Mouse (Mus musculus): ENCODE measurements around the gene Fbxw2.
"Not testable (repeated sequence)": the region's sequence is repeated elsewhere in the genome, so short reads cannot be mapped to it uniquely, and the experiment has no call there.

Fbxw2 gene

DNA sequence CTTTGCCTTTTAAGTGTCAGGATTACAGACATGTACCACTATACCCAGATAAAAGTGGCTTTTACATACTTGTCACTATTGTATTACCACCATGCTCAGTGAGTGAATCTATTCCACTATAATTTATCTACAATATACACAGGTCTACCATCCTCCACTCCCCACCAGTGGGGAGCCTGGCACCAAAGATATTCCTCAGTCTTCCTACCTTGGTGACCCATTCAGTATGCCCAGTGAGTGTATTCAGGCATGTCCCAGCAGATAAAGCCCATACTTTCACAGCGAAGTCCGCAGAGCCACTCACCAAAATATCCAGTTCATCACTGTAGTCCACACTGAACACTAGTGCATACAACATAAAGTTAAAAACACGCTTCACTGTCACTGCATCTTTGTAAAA lies 15.3 kb downstream of the Fbxw2 start:
- no peak for DNase-seq

DNA sequence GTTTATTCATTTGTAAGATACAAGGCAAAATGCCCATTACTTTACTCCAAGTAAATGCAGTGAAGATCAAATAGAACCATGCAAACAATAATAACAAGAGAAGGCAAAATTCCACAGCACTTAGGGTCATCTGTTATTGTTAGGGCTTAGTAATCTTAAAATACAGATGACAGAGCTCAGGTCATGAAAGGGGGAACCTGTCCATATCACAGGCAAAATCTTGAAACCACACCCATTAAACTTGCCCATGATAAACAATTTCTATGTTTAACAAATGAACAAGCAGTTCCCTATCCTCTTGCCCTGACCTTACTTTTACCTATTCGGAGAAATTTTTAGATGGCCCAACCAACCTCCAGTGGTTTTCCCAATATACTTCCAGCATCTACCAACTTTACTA lies 16.5 kb downstream of the Fbxw2 start:
- DNase-seq, result no peak

GRCm38 (mm10) chr2:34808057-34808456 lies 18.1 kb downstream of the Fbxw2 start:
- DNase-seq, result no peak

DNA sequence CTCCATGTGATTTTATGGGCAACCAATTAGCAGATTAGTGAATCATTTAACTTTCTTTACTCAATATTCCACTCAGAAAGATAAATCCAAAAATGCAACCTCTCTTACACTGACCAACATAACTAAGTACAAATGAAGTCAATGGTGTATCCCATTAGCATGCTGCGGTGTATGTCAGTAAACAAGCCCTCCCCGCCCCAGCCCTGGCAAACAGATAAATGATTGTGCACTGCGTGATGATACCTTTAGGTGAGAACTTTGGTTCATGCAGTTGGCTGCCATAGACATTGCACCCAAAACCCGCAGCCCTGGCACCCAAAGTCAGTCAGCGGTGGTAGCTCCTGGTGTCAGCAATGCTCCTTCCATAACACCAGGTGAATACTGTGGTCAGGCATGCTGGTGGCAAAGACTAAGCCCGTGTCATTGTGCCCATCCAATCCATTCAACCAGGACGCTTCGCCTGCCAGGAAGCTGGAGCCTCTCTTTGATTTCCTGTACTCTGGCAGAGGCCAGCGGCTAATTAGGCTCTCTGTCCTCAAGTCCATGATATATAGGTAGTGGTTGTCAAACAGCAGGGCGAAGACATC lies 20.7 kb downstream of the Fbxw2 start:
- DNase-seq, result no peak

DNA sequence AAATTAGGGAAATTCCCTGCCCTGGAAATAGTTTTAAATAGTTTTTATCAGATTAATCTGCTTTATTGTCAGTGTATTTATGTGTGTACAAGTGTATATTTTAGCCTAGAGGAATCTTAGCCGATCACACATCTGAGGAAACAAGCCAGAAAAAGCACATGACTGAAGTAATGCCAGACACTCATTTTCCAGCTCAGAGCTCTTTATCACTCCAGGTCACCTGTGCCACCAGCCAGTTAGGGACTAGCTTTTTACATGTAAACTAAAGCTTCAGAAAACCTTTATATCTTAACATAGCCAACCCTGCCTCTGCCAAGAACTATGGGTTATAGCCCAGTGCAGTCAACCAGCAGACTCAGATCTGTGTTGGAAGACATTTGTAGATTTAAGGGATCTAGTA lies 21.3 kb downstream of the Fbxw2 start:
- no peak for DNase-seq

GRCm38 (mm10) chr2:34804172-34804571 lies 21.9 kb downstream of the Fbxw2 start:
- no peak for DNase-seq

DNA sequence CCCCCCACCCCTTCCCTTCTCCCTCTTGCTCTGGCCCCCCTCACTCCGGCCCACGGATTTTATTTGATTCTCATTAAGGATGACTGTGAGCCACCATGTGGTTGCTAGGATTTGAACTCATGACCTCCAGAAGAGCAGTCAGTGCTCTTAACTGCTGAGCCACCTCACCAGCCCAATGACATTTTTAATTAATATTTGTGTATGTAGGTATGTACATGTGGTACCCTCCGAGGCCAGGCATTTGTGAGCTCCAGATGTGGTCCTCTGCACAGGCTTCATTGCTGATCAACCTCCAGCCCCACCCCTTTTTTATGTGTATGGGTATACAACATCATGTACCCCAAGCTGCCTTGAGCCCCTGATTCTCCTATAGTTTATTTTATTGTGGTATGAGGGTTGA lies 22.4 kb downstream of the Fbxw2 start:
- DNase-seq, result peak; percentile 48

GRCm38 (mm10) chr2:34802565-34803245 lies 23.4 kb downstream of the Fbxw2 start:
- DNase-seq, result not testable (repeated sequence)

DNA sequence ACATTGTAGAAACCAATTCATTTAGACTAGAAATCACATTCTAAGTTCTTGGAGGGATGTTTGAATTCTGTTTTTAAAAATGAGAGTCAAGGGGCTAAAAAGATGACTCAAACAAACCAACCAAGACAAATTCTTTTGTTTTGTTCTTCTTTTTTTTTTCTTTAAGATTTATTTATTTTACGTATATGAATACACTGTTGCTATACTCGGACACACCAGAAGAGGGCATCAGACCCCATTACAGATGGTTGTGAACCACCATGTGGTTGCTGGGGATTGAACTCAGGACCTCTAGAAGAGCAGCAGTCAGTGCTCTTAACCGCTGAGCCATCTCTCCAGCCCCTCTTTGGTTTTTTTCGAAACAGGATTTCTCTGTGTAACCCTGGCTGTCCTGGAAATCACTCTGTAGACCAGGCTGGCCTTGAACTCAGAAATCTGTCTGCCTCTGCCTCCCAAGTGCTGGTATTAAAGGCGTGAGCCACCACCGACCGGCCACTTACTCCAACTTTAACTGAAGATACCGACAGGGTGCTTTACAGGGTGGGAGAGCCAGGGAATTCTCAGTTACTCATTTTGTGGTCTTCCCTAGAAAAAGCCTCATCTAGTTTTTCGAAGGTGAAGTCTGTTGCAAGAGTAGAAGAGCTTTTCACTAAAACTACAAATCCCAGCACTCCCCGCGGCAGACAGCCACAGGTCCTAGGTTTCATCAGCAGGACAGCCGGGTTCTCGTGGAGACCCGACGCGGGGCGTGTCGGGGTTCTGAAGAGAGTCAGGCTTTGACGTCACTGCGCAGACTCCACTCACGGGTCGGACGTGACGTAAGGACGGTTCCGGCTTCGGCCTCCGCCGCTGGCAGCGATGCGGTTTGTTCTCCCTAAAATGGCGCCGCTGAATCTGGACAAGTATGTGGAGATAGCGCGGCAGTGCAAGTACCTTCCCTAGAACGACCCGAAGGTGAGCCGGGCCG lies 24.3 kb downstream of the Fbxw2 start:
- DNase-seq, result peak; percentile 98

DNA sequence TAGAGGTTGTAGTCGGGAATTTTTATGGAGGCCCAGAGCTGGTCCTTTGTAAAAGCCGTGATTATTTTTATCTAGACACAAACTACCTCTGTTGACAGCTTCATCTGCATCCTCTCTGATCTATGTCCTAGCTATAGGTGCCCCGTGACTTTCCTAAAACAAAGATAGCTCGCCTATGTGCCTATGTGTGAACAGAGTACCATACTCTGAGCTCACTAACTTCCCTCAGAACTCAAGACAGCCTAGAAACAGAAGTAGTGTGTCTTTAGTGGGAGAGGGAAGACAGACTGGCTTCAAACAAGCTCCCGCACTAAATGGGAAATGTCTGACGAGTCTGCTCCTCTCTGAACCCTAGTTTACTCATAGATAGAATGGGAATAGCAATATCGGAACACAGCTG lies 25.7 kb downstream of the Fbxw2 start:
- DNase-seq, result no peak

DNA sequence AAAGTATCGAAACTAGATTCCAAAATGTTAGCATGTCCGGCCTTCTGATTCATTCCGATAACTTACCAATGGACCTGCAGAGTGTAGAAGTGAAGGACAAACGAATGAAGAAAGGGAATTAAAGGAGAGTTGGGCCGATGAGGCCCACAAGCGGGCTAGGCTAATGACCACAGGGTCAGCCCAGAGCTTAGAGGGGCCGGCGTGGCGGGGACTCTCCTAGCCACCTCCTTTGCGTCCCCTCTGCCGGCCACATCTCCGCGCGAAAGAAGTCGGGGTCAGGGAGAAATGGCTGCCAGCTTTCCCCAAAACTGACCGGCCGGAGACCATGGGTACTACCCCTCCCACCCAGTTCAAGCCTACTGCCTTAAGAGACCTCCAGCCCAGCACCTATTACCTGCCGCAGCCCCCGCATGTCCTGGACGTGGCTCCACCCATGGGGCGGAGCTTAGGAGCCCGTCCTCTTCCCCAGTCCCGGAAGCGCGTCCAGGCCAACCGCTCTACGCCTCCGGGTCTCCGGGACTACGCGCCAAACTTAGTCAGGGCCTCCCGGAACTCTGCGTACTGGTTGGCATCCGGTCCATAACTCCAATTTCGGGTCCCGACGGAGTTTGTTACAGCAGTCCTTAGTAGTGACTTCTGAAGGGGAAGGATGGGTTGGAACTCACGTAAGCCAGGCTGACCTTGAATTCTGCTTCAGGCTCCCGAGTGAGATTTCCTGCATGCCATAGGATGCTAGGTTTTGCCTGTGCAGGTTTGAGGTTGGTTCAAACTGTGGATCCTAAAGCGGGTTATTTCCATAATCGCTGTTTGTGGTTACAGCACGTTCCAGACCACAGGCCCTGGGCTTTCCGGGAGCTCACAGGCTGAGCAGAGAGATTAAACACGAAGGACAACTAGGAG lies 26.5 kb downstream of the Fbxw2 start, which contains the start of gene Rabepk:
TSS of gene Rabepk (minus strand) at position 556 of the 900 bp plus-strand sequence.
- peak; percentile 88 for DNase-seq

DNA sequence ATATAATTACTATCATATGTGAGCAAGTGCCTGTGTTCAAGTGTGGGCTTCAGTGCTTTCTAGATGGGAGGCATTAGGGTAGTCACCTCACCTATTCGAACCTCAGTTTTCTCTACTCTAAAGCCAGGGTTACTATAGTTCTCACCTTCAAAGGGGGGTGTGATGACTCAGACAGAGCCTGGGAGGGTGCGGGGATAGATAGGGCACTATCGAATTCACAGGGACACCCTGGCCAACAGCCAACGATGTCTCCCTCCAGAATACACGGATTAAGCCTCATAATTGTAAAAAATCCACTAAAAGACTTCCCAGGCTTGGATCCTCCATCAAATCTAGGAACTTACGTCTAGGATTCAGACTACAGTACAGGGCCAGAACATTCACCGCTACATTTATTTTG lies 30.7 kb downstream of the Fbxw2 start:
- DNase-seq, result no peak

GRCm38 (mm10) chr2:34794511-34794910 lies 31.6 kb downstream of the Fbxw2 start:
- DNase-seq, result no peak

- not testable (repeated sequence) for DNase-seq
Observed at GRCm38 (mm10) chr2:34792543-34792942, 33.6 kb downstream of the Fbxw2 start.

DNA sequence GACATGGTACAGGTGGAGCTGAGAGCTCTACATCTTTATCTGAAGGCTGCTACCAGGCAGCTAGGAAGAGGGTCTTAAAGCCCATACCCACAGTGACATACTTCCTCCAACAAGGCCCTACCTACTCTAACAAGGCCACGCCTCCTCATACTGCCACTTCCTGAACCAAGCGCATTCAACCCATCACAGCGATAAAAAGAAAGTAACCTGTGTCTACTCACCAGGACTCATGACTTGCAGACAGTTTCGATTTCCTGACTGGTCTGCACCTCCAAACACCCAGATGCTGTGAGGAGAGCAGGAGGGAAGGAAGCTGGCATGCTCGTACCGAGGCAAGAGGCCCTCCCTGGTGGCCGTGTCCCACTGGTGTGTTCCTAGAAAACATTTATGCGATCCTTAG lies 35.8 kb downstream of the Fbxw2 start:
- no peak for DNase-seq

DNA sequence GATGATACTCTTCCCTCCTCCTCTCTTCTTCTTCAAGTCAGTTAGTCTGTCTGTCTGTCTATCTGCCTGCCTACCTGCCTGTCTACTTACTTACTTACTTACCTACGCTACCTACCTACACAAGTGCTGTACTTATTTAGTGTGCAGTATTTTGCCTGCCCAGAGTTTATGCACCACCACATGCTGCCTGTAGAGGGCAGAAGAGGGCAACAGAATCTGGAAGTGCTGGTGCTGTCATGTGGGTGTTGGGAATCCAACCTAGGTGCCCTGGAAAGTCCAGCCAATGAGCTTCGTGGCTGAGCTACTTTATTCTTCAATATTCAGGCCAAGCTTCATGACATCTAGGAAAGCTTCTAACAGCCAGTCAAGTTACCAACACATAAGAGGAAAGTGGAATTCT lies 42.0 kb downstream of the Fbxw2 start:
- DNase-seq, result no peak

DNA sequence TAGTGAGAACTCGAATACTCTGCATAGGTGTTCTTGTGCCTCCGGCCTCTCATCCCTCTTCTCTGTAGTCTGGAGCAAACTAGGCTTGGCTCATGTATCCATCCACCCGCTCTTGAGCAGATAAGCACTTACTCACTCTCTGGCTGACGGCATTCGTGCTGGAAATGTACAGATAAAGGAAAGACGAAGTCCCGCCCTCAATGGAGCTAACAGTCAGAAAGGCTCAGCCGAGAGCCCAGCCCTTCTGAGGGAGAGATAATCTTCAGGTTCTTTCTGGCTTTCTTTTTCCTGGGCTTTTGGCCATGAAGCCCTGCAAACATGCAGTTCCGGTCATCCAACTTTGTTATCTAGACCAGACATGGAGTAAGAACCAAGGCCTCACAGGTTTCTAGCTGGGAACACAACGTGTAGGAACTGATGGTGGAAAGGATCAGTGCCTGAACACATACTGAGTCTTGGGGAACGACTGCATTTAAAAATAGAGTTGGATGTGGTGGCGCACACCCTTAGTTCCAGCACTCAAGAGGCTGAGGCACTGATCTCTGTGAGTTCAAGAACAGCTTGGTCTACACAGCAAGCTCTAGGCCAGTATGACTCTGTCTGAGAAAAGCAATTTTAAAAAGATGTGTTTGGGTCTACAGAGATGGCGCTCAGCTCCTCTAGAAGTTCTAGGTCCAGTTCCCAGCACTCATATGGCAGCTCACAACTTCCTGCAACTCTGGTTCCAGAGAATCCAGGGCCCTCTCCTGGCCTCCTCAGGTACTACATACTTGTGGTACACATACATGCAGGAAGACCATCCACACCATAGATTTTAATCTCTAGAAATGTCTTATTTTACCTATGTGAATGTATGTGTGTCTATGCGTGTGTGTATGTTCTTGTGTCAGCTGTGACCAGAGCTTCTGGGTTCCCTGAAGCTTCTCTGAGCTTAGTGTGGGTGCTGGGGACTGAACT lies 42.8 kb downstream of the Fbxw2 start:
- DNase-seq, result no peak

DNA sequence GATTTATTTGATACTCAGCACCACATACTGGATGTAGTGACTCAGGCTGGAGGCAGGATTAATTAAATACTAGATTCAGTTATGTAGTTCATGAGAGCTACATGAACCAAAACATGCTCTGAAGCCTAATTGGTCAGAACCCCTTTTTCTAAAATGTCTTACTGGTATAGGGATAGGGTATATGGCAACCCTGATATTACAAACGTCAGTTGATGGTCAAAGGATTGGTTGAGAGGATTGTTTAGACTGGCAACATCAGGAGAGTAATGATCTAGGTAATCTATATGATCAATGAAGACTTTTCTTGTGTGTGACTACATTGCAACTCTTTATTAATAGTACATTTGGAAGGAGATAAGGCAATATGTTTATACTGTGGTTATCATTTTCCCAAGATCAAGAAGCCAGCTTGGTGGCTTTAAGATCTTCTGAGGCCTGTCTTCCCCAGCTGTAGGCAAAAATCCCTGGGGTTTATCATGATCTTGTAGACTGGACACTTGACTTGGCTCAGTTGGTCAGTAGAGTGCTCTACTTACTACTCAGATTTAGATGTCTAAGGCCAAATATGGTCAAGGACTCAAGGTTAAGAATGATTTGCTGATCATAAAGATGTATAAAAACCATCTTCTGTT lies 48.8 kb downstream of the Fbxw2 start:
- DNase-seq, result no peak

DNA sequence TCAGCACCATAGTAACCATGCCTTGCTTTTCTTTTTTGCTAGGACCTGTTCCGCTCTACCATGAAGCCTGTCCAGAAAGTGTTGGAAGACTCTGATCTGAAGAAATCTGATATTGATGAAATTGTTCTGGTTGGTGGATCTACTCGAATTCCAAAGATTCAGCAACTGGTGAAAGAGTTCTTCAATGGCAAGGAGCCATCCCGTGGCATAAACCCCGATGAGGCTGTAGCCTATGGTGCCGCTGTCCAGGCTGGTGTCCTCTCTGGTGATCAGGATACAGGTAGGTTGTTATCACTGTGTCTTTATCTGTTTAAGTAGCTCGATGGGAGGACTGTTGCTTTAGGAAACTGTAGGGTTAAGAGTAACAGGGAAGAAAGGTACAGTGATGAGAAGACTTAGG lies 51.6 kb downstream of the Fbxw2 start:
- DNase-seq, result no peak

- DNase-seq, result no peak
Observed at GRCm38 (mm10) chr2:34773673-34774072, 52.4 kb downstream of the Fbxw2 start.
